Mouse (Mus musculus) forebrain, embryonic 15.5 days (tissue): Measurements from ENCODE around the gene Olfr145. TPM values are rescaled to one million over a fixed set of nuclear protein-coding genes. Genes with fewer than 3 reads are reported as not detected.
A peak's percentile ranks its signal among the peaks of the same experiment; 100 is the strongest.

Experiments
- ATAC-seq: fragments of 200-750 bp; cut with Nextera tagmentation; replicated peaks from 2 replicates; pipeline ENCODE4 v1.8.0; 2017; ENCODE audit warnings: mild to moderate bottlenecking, moderate TSS enrichment, moderate library complexity
- H3K27ac ChIP-seq: fragments of 300-500 bp; sonication (generic); replicated peaks from 2 replicates; pipeline ENCODE4 v1.5.1; 2015; ENCODE audit warnings: mild to moderate bottlenecking, inconsistent platforms
- H3K27me3 ChIP-seq: fragments of 300-500 bp; sonication (generic); 2 replicates; pipeline ENCODE4 v1.6.1; 2015; ENCODE audit warnings: inconsistent platforms
- H3K36me3 ChIP-seq: fragments of 300-500 bp; sonication (generic); 2 replicates; pipeline ENCODE4 v1.6.1; 2015; ENCODE audit warnings: mild to moderate bottlenecking, inconsistent platforms
- H3K4me1 ChIP-seq: fragments of 300-500 bp; sonication (generic); 2 replicates; pipeline ENCODE4 v1.6.1; 2015; ENCODE audit warnings: inconsistent platforms
- H3K4me2 ChIP-seq: fragments of 300-500 bp; sonication (generic); replicated peaks from 2 replicates; pipeline ENCODE4 v1.6.1; 2015; ENCODE audit warnings: mild to moderate bottlenecking, inconsistent platforms
- H3K4me3 ChIP-seq: fragments of 300-500 bp; sonication (generic); 2 replicates; pipeline ENCODE4 v1.5.1; 2015; ENCODE audit warnings: mild to moderate bottlenecking, inconsistent platforms
- H3K9ac ChIP-seq: fragments of 300-500 bp; sonication (generic); replicated peaks from 2 replicates; pipeline ENCODE4 v1.6.1; 2015; ENCODE audit warnings: mild to moderate bottlenecking, inconsistent platforms
- H3K9me3 ChIP-seq: fragments of 300-500 bp; sonication (generic); 2 replicates; pipeline ENCODE4 v1.6.1; 2016; ENCODE audit warnings: inconsistent platforms
- WGBS: fragments of 180-500 bp; shearing (Covaris S2); methylation state at CpG from one replicate; pipeline ENCODE4 v1.1.7; 2015; ENCODE audit warnings: mixed read lengths; 5-methylcytosine and 5-hydroxymethylcytosine counted together
- polyA plus RNA-seq: library from polyadenylated mRNA; unstranded; fragments of >200 nt; fragmentation: Nextera tagmentation; extraction: Ambion mirVana; gene quantifications from 2 replicates; pipeline ENCODE4 v1.2.1, GENCODE M21; 2015

Gene Olfr145
- polyA plus RNA-seq: not detected in 2 replicates

- no peak within 1 kb of the TSS for H3K4me2 ChIP-seq
- H3K9ac ChIP-seq: no peak within 1 kb of the TSS
- H3K36me3 ChIP-seq: no peaks in the 10 kb centered on the region
- no peak for ATAC-seq
- H3K27ac ChIP-seq: no peak within 1 kb of the TSS
- no peaks in the 10 kb centered on the region for H3K9me3 ChIP-seq
- no peaks in the 10 kb centered on the region for H3K27me3 ChIP-seq
- H3K4me3 ChIP-seq: no peak within 1 kb of the TSS
- no peaks in the 10 kb centered on the region for H3K4me1 ChIP-seq
- 48% methylated on average over 2 of the region's 2 CpGs for WGBS
Measured at GRCm38 (mm10) chr9:37896661-37897060, at the start of gene Olfr145. TSS of gene Olfr145 (plus strand) at chr9:37896724.

GRCm38 (mm10) chr9:37849267-37849666 lies 47.3 kb upstream of the Olfr145 start:
- no peaks in the 10 kb centered on the region for H3K27me3 ChIP-seq
- no peak overlapping the region for H3K27ac ChIP-seq
- no peak overlapping the region for H3K9ac ChIP-seq
- no peak for ATAC-seq
- no peaks in the 10 kb centered on the region for H3K9me3 ChIP-seq
- no peak overlapping the region for H3K4me3 ChIP-seq
- 89% methylated on average over 2 of the region's 2 CpGs for WGBS
- no peaks in the 10 kb centered on the region for H3K36me3 ChIP-seq
- H3K4me1 ChIP-seq: no peaks in the 10 kb centered on the region
- no peak overlapping the region for H3K4me2 ChIP-seq

DNA sequence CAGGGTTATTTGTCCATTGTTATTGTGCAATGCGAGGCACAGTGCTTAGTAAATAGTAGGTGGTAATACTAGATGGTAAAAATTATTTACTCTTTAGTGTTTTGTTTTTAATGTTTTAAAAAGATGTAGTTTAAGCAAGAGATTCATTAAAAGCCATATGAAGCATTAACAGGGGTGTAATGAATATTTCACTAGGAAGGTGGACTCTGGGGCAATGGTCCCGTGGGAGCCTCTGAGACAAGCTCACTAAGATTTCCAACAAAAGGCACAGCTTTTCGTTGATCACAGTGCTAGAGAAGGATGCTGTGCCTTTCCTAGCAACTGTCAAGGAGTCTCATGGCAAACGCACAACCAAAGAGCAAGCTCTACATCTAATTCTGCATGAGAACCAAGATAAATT lies 42.6 kb upstream of the Olfr145 start, which contains the start of gene Olfr877:
Gene Olfr877 (plus strand): TSS at position 301 of the 400 bp plus-strand sequence.
- Histone ChIP-seq H3K9me3 (no peaks in the 10 kb centered on the region), H3K4me2 (no peak within 1 kb of the TSS), H3K4me3 (no peak within 1 kb of the TSS), H3K36me3 (no peaks in the 10 kb centered on the region), H3K9ac (no peak within 1 kb of the TSS), H3K4me1 (no peaks in the 10 kb centered on the region), H3K27ac (no peak within 1 kb of the TSS), H3K27me3 (no peaks in the 10 kb centered on the region)
- WGBS: 75% methylated on average over 4 of the region's 4 CpGs
- no peak for ATAC-seq

GRCm38 (mm10) chr9:37863325-37863724 lies 33.2 kb upstream of the Olfr145 start:
- H3K36me3 ChIP-seq: no peaks in the 10 kb centered on the region
- WGBS: 76% methylated on average over 1 of the region's 1 CpGs
- ATAC-seq: no peak
- H3K4me3 ChIP-seq: no peak overlapping the region
- no peaks in the 10 kb centered on the region for H3K27me3 ChIP-seq
- no peak overlapping the region for H3K9ac ChIP-seq
- H3K9me3 ChIP-seq: no peaks in the 10 kb centered on the region
- no peak overlapping the region for H3K27ac ChIP-seq
- H3K4me2 ChIP-seq: no peak overlapping the region
- H3K4me1 ChIP-seq: no peaks in the 10 kb centered on the region

- Histone ChIP-seq H3K27ac (no peak overlapping the region), H3K4me1 (no peaks in the 10 kb centered on the region), H3K27me3 (no peaks in the 10 kb centered on the region), H3K9me3 (no peaks in the 10 kb centered on the region), H3K9ac (no peak overlapping the region), H3K36me3 (no peaks in the 10 kb centered on the region), H3K4me2 (no peak overlapping the region), H3K4me3 (no peak overlapping the region)
- ATAC-seq: no peak
- 68% methylated on average over 1 of the region's 1 CpGs for WGBS
Measured at GRCm38 (mm10) chr9:37870246-37870645, 26.3 kb upstream of the Olfr145 start.

- Histone ChIP-seq H3K27me3 (no peaks in the 10 kb centered on the region), H3K9ac (no peak overlapping the region), H3K27ac (no peak overlapping the region), H3K4me2 (no peak overlapping the region), H3K36me3 (no peaks in the 10 kb centered on the region), H3K9me3 (no peaks in the 10 kb centered on the region), H3K4me1 (no peaks in the 10 kb centered on the region), H3K4me3 (no peak overlapping the region)
- 82% methylated on average over 1 of the region's 1 CpGs for WGBS
- no peak for ATAC-seq
Measured at GRCm38 (mm10) chr9:37871097-37871496, 25.4 kb upstream of the Olfr145 start.

DNA sequence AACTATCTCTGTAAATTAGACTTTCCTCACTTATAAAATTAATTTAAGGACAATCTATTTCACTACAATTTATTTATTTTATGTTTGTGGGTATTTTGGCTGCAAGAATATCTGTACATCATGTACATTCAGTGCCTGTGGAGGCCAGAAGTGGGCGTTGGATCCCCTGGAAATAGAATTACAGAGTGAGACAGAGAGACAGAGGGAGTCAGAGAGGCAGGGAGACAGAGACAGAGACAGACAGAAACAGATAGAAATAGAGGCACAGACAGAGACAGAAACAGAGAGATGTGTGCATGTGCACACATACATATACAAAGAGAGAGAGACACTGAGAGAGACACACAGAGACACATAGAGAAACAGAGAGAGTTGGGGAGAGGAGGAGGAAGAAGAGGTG lies 25.0 kb upstream of the Olfr145 start:
- ATAC-seq: no peak

GRCm38 (mm10) chr9:37890960-37891359 lies 5.6 kb upstream of the Olfr145 start:
- H3K4me1 ChIP-seq: no peaks in the 10 kb centered on the region
- no peak overlapping the region for H3K4me3 ChIP-seq
- H3K9ac ChIP-seq: no peak overlapping the region
- 17% methylated on average over 2 of the region's 2 CpGs for WGBS
- H3K9me3 ChIP-seq: no peaks in the 10 kb centered on the region
- H3K27ac ChIP-seq: no peak overlapping the region
- no peaks in the 10 kb centered on the region for H3K36me3 ChIP-seq
- 0 out of 2 replicates have a peak, but pooled peaks have one; percentile 51 for ATAC-seq
- no peak overlapping the region for H3K4me2 ChIP-seq
- no peaks in the 10 kb centered on the region for H3K27me3 ChIP-seq

More for the DNA sequence above, 25.0 kb upstream of the Olfr145 start:
- 68% methylated on average over 1 of the region's 1 CpGs for WGBS
- no peak overlapping the region for H3K9ac ChIP-seq
- no peaks in the 10 kb centered on the region for H3K9me3 ChIP-seq
- H3K4me2 ChIP-seq: no peak overlapping the region
- no peaks in the 10 kb centered on the region for H3K36me3 ChIP-seq
- H3K4me1 ChIP-seq: no peaks in the 10 kb centered on the region
- H3K27ac ChIP-seq: no peak overlapping the region
- no peak overlapping the region for H3K4me3 ChIP-seq
- H3K27me3 ChIP-seq: no peaks in the 10 kb centered on the region

DNA sequence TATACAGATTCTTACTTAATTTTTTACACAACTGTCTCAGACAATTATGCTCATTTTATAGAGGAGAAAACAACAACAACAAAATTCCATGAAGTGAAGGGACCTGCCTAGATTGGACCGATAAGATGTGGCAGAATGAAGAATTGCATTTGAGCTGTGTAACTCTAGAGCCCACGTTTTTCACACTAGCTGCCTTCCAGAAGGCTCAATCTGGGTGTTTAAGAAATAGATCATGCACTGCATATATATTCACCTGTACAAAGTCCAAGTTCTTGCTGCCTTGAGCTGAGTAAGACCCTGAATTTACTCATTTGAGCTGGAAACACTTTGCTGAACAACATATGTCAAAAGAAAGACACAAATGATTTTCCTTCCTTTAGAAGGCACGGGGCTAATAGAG lies 9.0 kb downstream of the Olfr145 start:
- Histone ChIP-seq H3K36me3 (no peaks in the 10 kb centered on the region), H3K27ac (no peak overlapping the region), H3K4me3 (no peak overlapping the region), H3K9ac (no peak overlapping the region), H3K9me3 (no peaks in the 10 kb centered on the region), H3K4me1 (no peaks in the 10 kb centered on the region), H3K27me3 (no peaks in the 10 kb centered on the region), H3K4me2 (no peak overlapping the region)
- WGBS: 71% methylated on average over 3 of the region's 3 CpGs
- ATAC-seq: no peak

GRCm38 (mm10) chr9:37917540-37917939 lies 21.0 kb downstream of the Olfr145 start, which contains the start of gene Olfr878:
TSS of gene Olfr878 (plus strand) at chr9:37917840.
- no peak for ATAC-seq
- Histone ChIP-seq H3K4me1 (no peaks in the 10 kb centered on the region), H3K9ac (no peak within 1 kb of the TSS), H3K36me3 (no peaks in the 10 kb centered on the region), H3K27ac (no peak within 1 kb of the TSS), H3K4me2 (no peak within 1 kb of the TSS), H3K27me3 (no peaks in the 10 kb centered on the region), H3K4me3 (no peak within 1 kb of the TSS), H3K9me3 (no peaks in the 10 kb centered on the region)
- 85% methylated on average over 2 of the region's 2 CpGs for WGBS

GRCm38 (mm10) chr9:37918018-37918417 lies 21.5 kb downstream of the Olfr145 start:
- H3K4me1 ChIP-seq: no peaks in the 10 kb centered on the region
- no peak overlapping the region for H3K27ac ChIP-seq
- no peak overlapping the region for H3K4me2 ChIP-seq
- H3K9ac ChIP-seq: no peak overlapping the region
- no peaks in the 10 kb centered on the region for H3K9me3 ChIP-seq
- WGBS: 56% methylated on average over 1 of the region's 1 CpGs
- ATAC-seq: no peak
- H3K36me3 ChIP-seq: no peaks in the 10 kb centered on the region
- H3K27me3 ChIP-seq: no peaks in the 10 kb centered on the region
- H3K4me3 ChIP-seq: no peak overlapping the region

DNA sequence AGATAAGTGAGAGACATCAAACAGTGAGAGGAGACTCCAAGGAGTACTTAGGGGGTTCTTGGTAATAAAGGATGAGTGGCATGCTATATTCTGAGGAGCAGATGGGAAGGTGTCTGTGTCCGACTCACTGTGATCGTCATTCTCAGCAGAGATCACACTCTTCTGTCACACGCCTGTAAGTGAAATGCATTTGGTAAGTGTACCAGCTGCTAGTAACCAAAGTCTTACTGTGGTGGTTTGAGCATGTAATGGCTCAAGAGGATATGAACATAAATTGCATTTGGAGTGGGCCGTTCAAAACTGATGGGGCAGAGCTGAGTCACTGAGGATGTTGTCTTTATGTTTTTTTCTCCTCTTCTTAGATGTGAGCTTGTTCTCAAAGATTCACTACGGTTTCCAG lies 27.7 kb downstream of the Olfr145 start:
- Histone ChIP-seq H3K4me3 (no peak overlapping the region), H3K4me1 (no peaks in the 10 kb centered on the region), H3K36me3 (no peaks in the 10 kb centered on the region), H3K9ac (no peak overlapping the region), H3K27ac (no peak overlapping the region), H3K4me2 (no peak overlapping the region), H3K9me3 (no peaks in the 10 kb centered on the region), H3K27me3 (no peaks in the 10 kb centered on the region)
- WGBS: 77% methylated on average over 5 of the region's 5 CpGs
- no peak for ATAC-seq

- no peak for ATAC-seq
- no peak overlapping the region for H3K27ac ChIP-seq
- no peaks in the 10 kb centered on the region for H3K36me3 ChIP-seq
- no peaks in the 10 kb centered on the region for H3K27me3 ChIP-seq
- WGBS: 80% methylated on average over 2 of the region's 2 CpGs
- no peaks in the 10 kb centered on the region for H3K4me1 ChIP-seq
- H3K4me2 ChIP-seq: no peak overlapping the region
- no peaks in the 10 kb centered on the region for H3K9me3 ChIP-seq
- H3K4me3 ChIP-seq: no peak overlapping the region
- H3K9ac ChIP-seq: no peak overlapping the region
Measured at GRCm38 (mm10) chr9:37925445-37925844, 28.9 kb downstream of the Olfr145 start.
